Mouse (Mus musculus): Measurements from ENCODE around the gene Itgb1.

GRCm38 (mm10) chr8:128646456-128646855 is 39.0 kb upstream of the Itgb1 start:
- TF ChIP-seq CTCF (IDR thresholded peaks at IDR 0.05; ENCODE audit: borderline replicate concordance, insufficient read depth, low read depth, low read length) (no peak), POLR2A (IDR thresholded peaks at IDR 0.05; ENCODE audit: borderline replicate concordance, insufficient read depth, low read length) (no peak)

Data from cerebellum, adult 2 months (tissue).